Mouse (Mus musculus): ENCODE measurements around the gene Slco3a1. TPM values are rescaled to one million over a fixed set of nuclear protein-coding genes. Genes with fewer than 3 reads are reported as not detected.

Gene Slco3a1
- total RNA-seq, 2 experiments from 2014 or later = 54.7 to 62.0 TPM

GRCm38 (mm10) chr7:74327716-74328115 is 226.9 kb downstream of the Slco3a1 start:
- intact Hi-C loops (cut with DNase I) = no loop called here
- no peak for DNase-seq

DNA sequence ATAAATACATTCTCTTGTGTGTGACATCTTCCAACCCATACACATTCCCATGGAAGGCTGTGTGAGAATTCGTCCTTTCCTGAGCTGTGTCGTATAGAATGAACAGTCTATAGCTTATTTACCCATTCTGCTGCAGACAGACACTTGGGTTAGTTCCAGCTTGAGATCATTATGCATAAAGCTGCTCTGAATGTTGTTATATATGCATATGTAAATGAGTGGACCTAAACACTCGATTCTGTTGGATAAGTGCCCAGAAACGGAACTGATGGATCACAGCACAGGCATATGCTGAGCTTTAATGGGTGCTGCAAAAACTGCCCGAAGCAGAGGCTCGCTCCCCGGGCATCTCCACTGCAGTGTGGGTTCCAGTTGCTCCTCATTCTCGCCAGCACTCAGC is 229.5 kb downstream of the Slco3a1 start:
- no peak for DNase-seq
- intact Hi-C loops (cut with DNase I) = no loop called here

- intact Hi-C loops (cut with DNase I) = no loop called here
- peak; percentile 14 to 23 for DNase-seq
These were observed 230.9 kb downstream of the Slco3a1 start for GRCm38 (mm10) chr7:74323683-74324082.

- intact Hi-C loops (cut with DNase I) = no loop called here
- DNase-seq = no peak
These were observed 231.4 kb downstream of the Slco3a1 start for GRCm38 (mm10) chr7:74323194-74323593.

GRCm38 (mm10) chr7:74320635-74321034 is 233.9 kb downstream of the Slco3a1 start:
- intact Hi-C loops (cut with DNase I) = no loop called here
- DNase-seq = no peak

GRCm38 (mm10) chr7:74315836-74316435 is 238.6 kb downstream of the Slco3a1 start:
- intact Hi-C loops (cut with DNase I) = no loop called here
- peak in 1 of 2 experiments; percentile 31 for DNase-seq

DNA sequence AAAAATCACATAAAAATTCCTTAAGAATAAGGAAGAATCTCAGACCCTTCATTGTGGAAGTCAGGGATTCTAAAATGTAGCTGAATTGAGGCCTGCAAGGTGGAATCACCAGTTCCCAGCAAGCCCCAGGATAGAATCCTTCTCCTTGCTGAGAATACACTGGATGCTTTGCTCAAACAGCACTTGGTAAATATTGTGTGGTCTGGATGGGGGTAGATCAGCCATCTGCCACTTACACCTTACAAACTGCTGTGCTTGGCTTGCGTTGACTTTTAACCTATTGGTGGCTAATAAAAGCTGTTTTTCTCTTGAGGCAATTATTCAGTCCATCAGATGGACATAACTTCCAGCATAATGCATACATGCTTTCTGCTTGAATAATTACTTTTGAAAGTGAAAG is 240.3 kb downstream of the Slco3a1 start:
- intact Hi-C loops (cut with DNase I) = no loop called here
- DNase-seq = no peak

DNA sequence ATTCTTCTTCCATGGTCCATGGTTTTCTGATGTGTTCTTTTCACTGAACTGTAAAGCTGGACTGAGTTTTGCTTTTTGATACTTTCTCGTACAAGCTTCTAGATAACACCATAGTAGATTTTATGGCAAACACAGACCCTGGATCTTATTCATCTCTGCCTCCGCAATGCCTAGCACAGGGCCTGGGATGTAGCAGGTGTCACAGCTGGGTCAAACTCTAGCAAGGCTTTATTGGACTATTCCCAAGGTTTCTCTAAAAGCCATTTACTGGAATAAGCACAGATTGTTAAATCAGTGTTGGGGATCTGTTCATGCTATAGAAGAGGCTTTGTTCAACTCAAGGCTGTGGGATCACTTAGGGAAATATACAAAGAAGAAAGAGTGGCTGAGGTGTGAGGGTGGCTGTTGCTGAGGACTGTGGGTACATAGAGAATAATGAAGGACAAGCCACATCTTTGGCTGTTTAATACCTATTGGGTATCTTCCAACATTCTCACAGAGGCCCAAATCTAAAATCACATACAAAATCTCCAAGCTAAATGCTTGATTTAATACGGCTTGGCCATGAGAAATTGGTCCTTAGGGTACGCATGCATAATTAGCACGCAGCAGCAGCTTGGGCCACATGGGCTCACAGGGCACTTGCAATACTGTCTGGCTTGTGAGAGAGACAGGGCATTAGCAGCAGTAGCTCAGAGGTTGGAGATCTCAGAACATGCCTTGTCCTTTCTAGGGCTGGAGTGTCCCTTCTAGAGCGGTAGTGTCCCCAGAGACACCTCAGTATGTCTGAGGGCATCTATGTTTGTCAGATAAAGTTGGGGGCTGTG is 241.1 kb downstream of the Slco3a1 start:
- no peak for DNase-seq
- intact Hi-C loops (cut with DNase I) = no loop called here

DNA sequence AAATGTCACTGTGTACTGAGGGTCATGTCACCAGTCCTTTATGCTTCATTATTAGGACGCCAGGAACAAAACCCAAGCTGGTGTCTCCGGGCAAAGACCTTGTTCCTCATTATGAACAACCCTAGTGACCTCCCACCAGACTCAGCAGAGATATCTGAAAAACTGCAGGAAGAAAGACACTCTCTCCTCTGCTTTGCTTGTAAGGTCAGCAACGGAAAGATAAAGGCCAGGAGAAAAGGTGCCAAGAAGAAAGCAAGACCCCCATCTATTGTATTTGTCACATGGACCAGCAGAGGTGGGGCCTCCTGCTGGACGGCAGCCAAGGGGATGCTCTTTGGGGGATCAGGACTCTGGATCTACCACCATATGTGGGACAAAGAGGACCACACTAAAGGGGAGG is 243.0 kb downstream of the Slco3a1 start:
- no peak for DNase-seq
- intact Hi-C loops (cut with DNase I) = no loop called here

- intact Hi-C loops (cut with DNase I) = no loop called here
- DNase-seq = no peak
These were observed 250.8 kb downstream of the Slco3a1 start for GRCm38 (mm10) chr7:74303611-74304300.

GRCm38 (mm10) chr7:74303081-74303480 is 251.5 kb downstream of the Slco3a1 start:
- intact Hi-C loops (cut with DNase I) = no loop called here
- no peak for DNase-seq

DNA sequence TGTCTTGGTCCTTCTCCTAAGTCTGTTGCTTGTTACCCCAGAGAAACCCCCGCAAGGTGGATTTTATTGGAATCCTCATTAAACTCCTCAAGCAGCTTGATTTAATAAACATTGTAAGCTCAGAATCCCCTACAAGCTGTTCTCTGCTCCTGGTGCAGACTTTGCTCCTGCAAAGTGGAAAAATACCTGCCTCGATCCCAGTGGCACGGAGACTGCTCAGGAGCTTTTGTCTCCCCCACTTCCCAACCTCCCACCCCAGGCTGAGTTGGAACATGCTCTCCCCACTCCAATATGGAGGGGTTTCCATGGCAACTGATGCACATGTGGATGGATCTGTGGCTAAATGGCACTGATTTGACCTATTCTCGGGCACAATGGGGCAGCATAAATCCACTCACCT is 268.0 kb downstream of the Slco3a1 start:
- intact Hi-C loops (cut with DNase I) = no loop called here

DNA sequence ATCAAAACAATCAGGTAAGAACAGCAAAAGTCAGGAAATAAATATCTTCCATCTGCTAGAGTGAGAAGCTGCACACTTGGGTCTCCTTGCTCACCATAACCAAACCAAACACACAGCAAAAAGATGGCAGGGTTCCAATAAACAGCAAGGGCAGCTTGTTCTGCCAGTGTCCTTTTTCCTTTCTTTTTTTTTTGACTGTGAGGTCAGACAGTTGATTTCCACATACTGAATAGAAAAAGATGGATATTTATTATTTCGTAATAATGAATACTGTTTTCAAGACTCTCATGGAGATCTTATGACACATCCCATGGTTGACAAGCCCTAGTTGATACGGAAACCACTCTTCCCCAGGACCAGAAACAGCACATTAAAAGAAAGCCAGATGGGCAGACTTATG is 274.2 kb downstream of the Slco3a1 start:
- intact Hi-C loops (cut with DNase I) = no loop called here
- DNase-seq = no peak

More for the DNA sequence above, 268.0 kb downstream of the Slco3a1 start:
- DNase-seq = no peak

GRCm38 (mm10) chr7:74279356-74279755 is 275.2 kb downstream of the Slco3a1 start:
- DNase-seq = no peak
- intact Hi-C loops (cut with DNase I) = no loop called here

DNA sequence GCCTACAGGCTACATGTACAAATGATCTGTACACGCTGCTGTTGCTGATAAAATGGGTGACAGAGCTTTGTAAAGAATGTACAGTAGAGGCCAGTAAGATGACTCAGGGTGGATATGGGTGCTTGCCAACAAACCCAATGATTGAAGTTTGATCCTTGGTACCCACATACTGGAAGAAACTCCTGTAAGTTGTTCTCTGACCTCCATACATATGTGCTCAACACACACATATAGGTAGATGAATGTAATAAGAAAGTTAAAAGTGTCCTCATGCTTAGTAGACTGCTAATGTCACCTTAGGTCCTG is 284.5 kb downstream of the Slco3a1 start:
- intact Hi-C loops (cut with DNase I) = no loop called here
- no peak for DNase-seq

DNA sequence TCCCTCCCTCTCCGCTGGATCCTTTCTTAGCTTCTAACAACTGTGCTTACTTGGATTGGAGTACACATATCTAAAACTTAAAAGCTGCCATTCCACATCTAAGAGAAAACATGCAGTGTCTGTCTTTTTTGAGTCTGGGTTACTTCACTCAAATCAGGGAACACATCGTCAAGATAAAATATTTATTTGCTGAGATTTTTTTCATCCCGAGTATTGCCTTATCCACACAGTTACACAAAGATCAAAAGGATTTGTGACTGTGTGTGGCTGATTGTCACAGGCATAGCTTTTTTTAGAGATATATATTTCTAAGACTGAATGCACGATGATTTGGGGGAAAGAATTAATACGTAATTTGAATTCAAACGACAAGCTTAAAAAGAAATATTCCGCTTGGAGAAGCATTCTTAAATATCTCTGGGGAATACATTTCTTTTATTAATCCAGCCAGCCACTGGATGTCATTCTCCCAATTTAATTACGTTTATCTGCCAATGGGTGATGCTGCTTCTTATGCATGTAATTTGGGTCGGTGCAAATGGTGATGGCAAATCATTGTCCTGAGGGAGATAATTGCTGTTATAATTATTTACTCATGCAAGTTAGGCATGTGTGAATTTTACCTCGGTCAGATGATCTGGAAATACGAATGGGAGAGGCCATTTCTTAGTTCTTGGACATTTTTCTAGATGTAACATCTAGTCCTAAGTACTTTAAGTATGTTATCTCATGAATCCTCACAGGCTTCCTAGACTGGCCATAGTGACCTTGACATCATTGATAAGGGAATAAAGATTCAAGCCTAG is 285.1 kb downstream of the Slco3a1 start:
- intact Hi-C loops (cut with DNase I) = no loop called here

GRCm38 (mm10) chr7:74266511-74267168 is 287.9 kb downstream of the Slco3a1 start:
- intact Hi-C loops (cut with DNase I) = no loop called here

More for the DNA sequence above, 285.1 kb downstream of the Slco3a1 start:
- DNase-seq = no peak

GRCm38 (mm10) chr7:74256291-74256690 is 298.3 kb downstream of the Slco3a1 start:
- no peak for DNase-seq
- intact Hi-C loops (cut with DNase I) = no loop called here

More at GRCm38 (mm10) chr7:74266511-74267168, 287.9 kb downstream of the Slco3a1 start:
- no peak for DNase-seq

- intact Hi-C loops (cut with DNase I) = no loop called here
- DNase-seq = no peak
These were observed 302.5 kb downstream of the Slco3a1 start for GRCm38 (mm10) chr7:74252066-74252465.

DNA sequence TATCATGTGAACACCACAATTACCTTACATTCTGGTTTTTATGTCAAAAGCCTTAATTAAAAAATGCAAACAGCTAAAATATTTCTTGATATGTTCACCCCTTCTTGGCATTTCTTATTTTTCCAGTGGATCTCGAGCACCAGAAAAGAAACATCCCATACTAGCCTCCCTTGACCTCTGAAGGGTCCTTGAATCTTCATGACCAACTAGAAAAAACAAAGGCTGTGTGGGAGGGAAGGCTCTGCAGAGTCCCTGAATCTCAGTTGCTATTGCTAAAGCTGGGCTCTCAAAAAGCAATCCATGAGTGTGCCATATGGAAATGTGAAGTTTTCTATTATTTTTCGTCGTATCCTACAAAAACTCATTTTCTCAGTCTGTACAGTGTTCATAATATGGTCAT is 313.3 kb downstream of the Slco3a1 start:
- intact Hi-C loops (cut with DNase I) = no loop called here
- no peak for DNase-seq

All from heart, postnatal 14 days (tissue).